ENCODE assay signal across 9 mouse cellular contexts in the genomic region with DNA sequence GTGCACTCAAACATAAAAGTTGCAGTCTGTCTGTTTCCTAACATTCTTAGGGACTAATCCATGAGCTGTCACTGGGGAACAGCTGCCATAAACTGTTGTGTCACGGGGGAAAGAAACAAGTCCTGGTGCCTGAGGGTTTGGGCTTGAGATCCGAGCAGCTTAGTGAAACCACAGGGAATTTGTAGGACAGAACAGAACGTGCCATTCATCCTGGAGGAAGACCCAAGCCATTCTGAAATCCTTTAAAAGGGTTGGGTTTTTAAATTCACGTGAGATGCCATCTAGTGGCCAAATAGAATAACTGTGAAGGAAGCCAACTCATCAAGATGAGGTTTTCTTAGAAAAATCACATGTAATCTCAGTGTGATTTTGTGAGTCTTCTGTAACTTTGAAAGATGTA. TPM values are rescaled to one million over a fixed set of nuclear protein-coding genes. Genes with fewer than 3 reads are reported as not detected.
DNase-seq lines count a peak whose midpoint lies in the region; ATAC-seq and TF ChIP-seq lines count a peak whose summit lies in the region.
"Had no signal": no experiment of that assay in that cellular context is flagged by ENCODE, and none has a peak within 500 bp of the region (broad histone marks: within the 10 kb centered on the region; RNA-seq: fewer than 3 reads in every experiment).

No protein-coding gene starts in this region.

- H3K27me3 ChIP-seq in heart, embryonic 12.5 days (replicated peaks): peaks cover 6% of the 10 kb centered on the region; the same call in 1 of the 2 replicates
- no peaks in the 10 kb centered on the region for H3K27me3 ChIP-seq in thymus, adult 2 months (ENCODE audit: control insufficient read depth, insufficient read depth, low read length)
- H3K27me3 ChIP-seq in midbrain, embryonic 16.5 days (ENCODE audit: control insufficient read depth, insufficient read depth, low read depth, low read length): no peaks in the 10 kb centered on the region

- H3K4me2 ChIP-seq in heart, embryonic 12.5 days: no peak overlapping the region
- H3K4me2 ChIP-seq in midbrain, embryonic 16.5 days (ENCODE audit: low read length): no peak overlapping the region
- H3K4me2 ChIP-seq: limb, embryonic 15.5 days had no signal

- DNase-seq in heart, adult 18-20 months: peak; percentile 63 to 66
- DNase-seq in thymus, postnatal 0 days (ENCODE audit: low spot score): peak; percentile 55
- DNase-seq in thymus, adult 2 months: no peak
- peak; percentile 34 for DNase-seq in embryo, embryonic 9.5 days (ENCODE audit: extremely low spot score)
- no peak for DNase-seq in thymus, postnatal 4 days
- no peak for DNase-seq in layer of hippocampus, postnatal 36 days

- peaks cover 12% of the 10 kb centered on the region; the same call in 1 of the 2 replicates for H3K4me1 ChIP-seq in heart, embryonic 12.5 days (replicated peaks)
- H3K4me1 ChIP-seq in thymus, adult 2 months (replicated peaks; ENCODE audit: control insufficient read depth, insufficient read depth, low read length): no peaks in the 10 kb centered on the region
- no peaks in the 10 kb centered on the region for H3K4me1 ChIP-seq in midbrain, embryonic 16.5 days (ENCODE audit: control insufficient read depth, insufficient read depth, low read length)
- H3K4me1 ChIP-seq: limb, embryonic 15.5 days had no signal

- no peak overlapping the region for H3K9ac ChIP-seq in heart, embryonic 12.5 days
- no peak overlapping the region for H3K9ac ChIP-seq in midbrain, embryonic 16.5 days (ENCODE audit: low read depth, low read length)
- H3K9ac ChIP-seq: limb, embryonic 15.5 days had no signal

- ATAC-seq in heart, embryonic 12.5 days (ENCODE audit: insufficient number of reproducible peaks, low FRiP score): no peak; the same call in 1 of the 2 replicates
- ATAC-seq in midbrain, embryonic 16.5 days: peak; percentile 60; the same call in 1 of the 2 replicates

- no peak for TF ChIP-seq CTCF in thymus, adult 2 months (IDR thresholded peaks at IDR 0.05; ENCODE audit: borderline replicate concordance, control insufficient read depth, extremely low read depth, insufficient read depth, low read length, poor library complexity)

- no peaks in the 10 kb centered on the region for H3K9me3 ChIP-seq in heart, embryonic 12.5 days (replicated peaks)
- H3K9me3 ChIP-seq in midbrain, embryonic 16.5 days (replicated peaks; ENCODE audit: control insufficient read depth, low read length, poor library complexity, severe bottlenecking): no peaks in the 10 kb centered on the region
- H3K9me3 ChIP-seq: limb, embryonic 15.5 days had no signal

- WGBS in heart, embryonic 12.5 days: 6% methylated on average over 4 of the region's 4 CpGs
- WGBS in thymus, adult 2 months: 12% methylated on average over 4 of the region's 4 CpGs
- WGBS in midbrain, embryonic 16.5 days: 0% methylated on average over 4 of the region's 4 CpGs

- no peak for TF ChIP-seq POLR2A in thymus, adult 2 months (IDR thresholded peaks at IDR 0.05; ENCODE audit: control insufficient read depth, extremely low read depth, insufficient read depth, low read length, poor library complexity)

- H3K36me3 ChIP-seq in heart, embryonic 12.5 days: peaks cover 5% of the 10 kb centered on the region
- H3K36me3 ChIP-seq in thymus, adult 2 months (ENCODE audit: control insufficient read depth, insufficient read depth, low read length): no peaks in the 10 kb centered on the region
- no peaks in the 10 kb centered on the region for H3K36me3 ChIP-seq in midbrain, embryonic 16.5 days (ENCODE audit: control insufficient read depth, insufficient read depth, low read length)
- H3K36me3 ChIP-seq: limb, embryonic 15.5 days had no signal

- no peak overlapping the region for H3K4me3 ChIP-seq in heart, embryonic 12.5 days
- H3K4me3 ChIP-seq in thymus, adult 2 months (ENCODE audit: control insufficient read depth, insufficient read depth, low read length): no peak overlapping the region
- H3K4me3 ChIP-seq in midbrain, embryonic 16.5 days (ENCODE audit: low read depth, low read length): no peak overlapping the region
- H3K4me3 ChIP-seq: limb, embryonic 15.5 days had no signal

- no peak overlapping the region for H3K27ac ChIP-seq in heart, embryonic 12.5 days (ENCODE audit: poor library complexity, severe bottlenecking)
- no peak overlapping the region for H3K27ac ChIP-seq in thymus, adult 2 months (ENCODE audit: control insufficient read depth, insufficient read depth, low read length)
- H3K27ac ChIP-seq in midbrain, embryonic 16.5 days (ENCODE audit: low read length): no peak overlapping the region
- H3K27ac ChIP-seq: limb, embryonic 15.5 days had no signal

RNA-seq across cellular contexts. Expression of gene Epas1, which starts 58.5 kb away (rescaled TPM):
- total RNA-seq in heart, adult 18-20 months (2021): 100 to 1,000 TPM; 248 to 259 TPM
- polyA plus RNA-seq in heart, embryonic 12.5 days (2016; fragmentation: Nextera tagmentation; extraction: Ambion mirVana): 7.2 and 9.6 TPM in 2 replicates
- polyA plus RNA-seq in thymus, postnatal 0 days (2015; fragmentation: Nextera tagmentation; extraction: Ambion mirVana): 1.6 and 2.4 TPM in 2 replicates
- 16.6 and 18.9 TPM in 2 replicates for polyA plus RNA-seq in thymus, adult 2 months (2012; rRNA removed)
- 4.8 and 5.4 TPM in 2 replicates for polyA plus RNA-seq in midbrain, embryonic 16.5 days (2015; fragmentation: Nextera tagmentation; extraction: Ambion mirVana)
- total RNA-seq in layer of hippocampus, postnatal 36 days (2021): 10 to 100 TPM; 90.7 to 91.1 TPM

Comparison
In these comparisons a context has a peak if more than half of its experiments do, and no peak if none do; other contexts are left out.
1. DNase-seq: peak in heart, adult 18-20 months (2 of 2), thymus, postnatal 0 days (single experiment) and embryo, embryonic 9.5 days (single experiment); none in thymus, adult 2 months (single experiment), thymus, postnatal 4 days (single experiment) and layer of hippocampus, postnatal 36 days (0 of 2).